Mouse (Mus musculus): ENCODE measurements around the gene Dok5. TPM values are rescaled to one million over a fixed set of nuclear protein-coding genes. Genes with fewer than 3 reads are reported as not detected.

Gene Dok5
- total and polyA plus RNA-seq, 3 experiments = not detected

GRCm38 (mm10) chr2:170887984-170888383 lies 156.4 kb downstream of the Dok5 start:
- H3K9me3 ChIP-seq (replicated peaks; ENCODE audit: insufficient read depth, low read length) = no peaks in the 10 kb centered on the region
- no peak for DNase-seq (ENCODE audit: low read depth, low spot score)
- TF ChIP-seq HCFC1 (IDR thresholded peaks at IDR 0.05; ENCODE audit: low read depth, low read length) = no peak
- TF ChIP-seq ZNF384 (IDR thresholded peaks at IDR 0.05; ENCODE audit: low read depth, low read length) = no peak
- TF ChIP-seq RAD21 (IDR thresholded peaks at IDR 0.05; ENCODE audit: low read depth, low read length) = no peak
- TF ChIP-seq CHD2 (IDR thresholded peaks at IDR 0.05; ENCODE audit: low read length) = no peak
- TF ChIP-seq TBP (IDR thresholded peaks at IDR 0.05; ENCODE audit: low read depth, low read length) = no peak
- no peak for TF ChIP-seq BHLHE40 (IDR thresholded peaks at IDR 0.05; ENCODE audit: borderline replicate concordance, low read depth, low read length)
- TF ChIP-seq MXI1 (IDR thresholded peaks at IDR 0.05; ENCODE audit: low read depth, low read length) = no peak
- TF ChIP-seq JUND (IDR thresholded peaks at IDR 0.05; ENCODE audit: low read depth, low read length) = no peak
- no peak for TF ChIP-seq USF2 (IDR thresholded peaks at IDR 0.05; ENCODE audit: borderline replicate concordance in 1 of 2, insufficient read depth in 1 of 2, low read depth in 1 of 2, low read length in 2 of 2)
- TF ChIP-seq ELF1 (IDR thresholded peaks at IDR 0.05; ENCODE audit: low read depth, low read length) = no peak
- TF ChIP-seq USF1 (IDR thresholded peaks at IDR 0.05; ENCODE audit: low read depth, low read length) = no peak
- TF ChIP-seq CHD1 (IDR thresholded peaks at IDR 0.05; ENCODE audit: low read depth, low read length) = no peak
- TF ChIP-seq KAT2A (conservative IDR thresholded peaks at IDR 0.05; ENCODE audit: low read depth, low read length) = no peak
- no peak for TF ChIP-seq MAX (IDR thresholded peaks at IDR 0.05; ENCODE audit: low read length)
- TF ChIP-seq GATA1 (IDR thresholded peaks at IDR 0.05; ENCODE audit: low read depth, low read length) = no peak
- no peak for TF ChIP-seq ZMIZ1 (IDR thresholded peaks at IDR 0.05; ENCODE audit: low read depth, low read length)
- no peak for TF ChIP-seq ZC3H11A (IDR thresholded peaks at IDR 0.05; ENCODE audit: low read depth, low read length)
- no peak for TF ChIP-seq GABPA (IDR thresholded peaks at IDR 0.05; ENCODE audit: low read depth, low read length)
- no peak for TF ChIP-seq MEF2A (IDR thresholded peaks at IDR 0.05; ENCODE audit: extremely low read depth, insufficient replicate concordance, low read depth, low read length, poor library complexity, severe bottlenecking)
- TF ChIP-seq POLR2A (IDR thresholded peaks at IDR 0.05; ENCODE audit: control insufficient read depth in 1 of 2, insufficient read depth in 1 of 2, low read depth in 1 of 2, low read length in 2 of 2, poor library complexity in 1 of 2) = no peak

GRCm38 (mm10) chr2:170895096-170895495 lies 163.5 kb downstream of the Dok5 start:
- Histone ChIP-seq H3K79me2 (ENCODE audit: control insufficient read depth, insufficient read depth, low read length, poor library complexity) (no peaks in the 10 kb centered on the region), H3K27me3 (ENCODE audit: control insufficient read depth in 1 of 2, insufficient read depth in 2 of 2, low read length in 2 of 2) (no peaks in the 10 kb centered on the region), H3K4me3 (ENCODE audit: control insufficient read depth in 1 of 2, insufficient read depth in 1 of 2, low read depth in 2 of 2, low read length in 2 of 2) (no peak overlapping the region), H3K9ac (ENCODE audit: control insufficient read depth, low read depth, low read length, poor library complexity, severe bottlenecking) (no peak overlapping the region), H3K36me3 (ENCODE audit: control insufficient read depth in 1 of 2, insufficient read depth in 2 of 2, low read length in 2 of 2) (no peaks in the 10 kb centered on the region), H3K27ac (ENCODE audit: control insufficient read depth, low read depth, low read length) (no peak overlapping the region), H3K4me1 (ENCODE audit: control insufficient read depth in 1 of 2, insufficient read depth in 2 of 2, low read length in 2 of 2) (no peaks in the 10 kb centered on the region), H3K9me3 (replicated peaks; ENCODE audit: insufficient read depth, low read length) (no peaks in the 10 kb centered on the region)
- DNase-seq (ENCODE audit: low read depth, low spot score) = no peak
- TF ChIP-seq SMC3 (IDR thresholded peaks at IDR 0.05; ENCODE audit: low read depth, low read length) (no peak), RAD21 (IDR thresholded peaks at IDR 0.05; ENCODE audit: low read depth, low read length) (no peak), POLR2AphosphoS5 (IDR thresholded peaks at IDR 0.05; ENCODE audit: borderline replicate concordance, low read depth, low read length) (no peak), CHD2 (IDR thresholded peaks at IDR 0.05; ENCODE audit: low read length) (no peak), TCF12 (IDR thresholded peaks at IDR 0.05; ENCODE audit: low read depth, low read length) (no peak), JUND (IDR thresholded peaks at IDR 0.05; ENCODE audit: low read depth, low read length) (no peak), EP300 (IDR thresholded peaks at IDR 0.05; ENCODE audit: low read depth in 1 of 2, low read length in 2 of 2) (no peak), POLR2AphosphoS2 (IDR thresholded peaks at IDR 0.05; ENCODE audit: low read length) (no peak), TAL1 (IDR thresholded peaks at IDR 0.05; ENCODE audit: low read length) (no peak), GABPA (IDR thresholded peaks at IDR 0.05; ENCODE audit: low read depth, low read length) (no peak), SIN3A (IDR thresholded peaks at IDR 0.05; ENCODE audit: low read length) (no peak), USF1 (IDR thresholded peaks at IDR 0.05; ENCODE audit: low read depth, low read length) (no peak)

More at GRCm38 (mm10) chr2:170887984-170888383, 156.4 kb downstream of the Dok5 start:
- Histone ChIP-seq H3K4me3 (ENCODE audit: control insufficient read depth in 1 of 2, insufficient read depth in 1 of 2, low read depth in 2 of 2, low read length in 2 of 2) (no peak overlapping the region), H3K27ac (ENCODE audit: control insufficient read depth, low read depth, low read length) (no peak overlapping the region), H3K4me1 (ENCODE audit: control insufficient read depth in 1 of 2, insufficient read depth in 2 of 2, low read length in 2 of 2) (no peaks in the 10 kb centered on the region), H3K27me3 (ENCODE audit: control insufficient read depth in 1 of 2, insufficient read depth in 2 of 2, low read length in 2 of 2) (no peaks in the 10 kb centered on the region), H3K79me2 (ENCODE audit: control insufficient read depth, insufficient read depth, low read length, poor library complexity) (no peaks in the 10 kb centered on the region), H3K36me3 (ENCODE audit: control insufficient read depth in 1 of 2, insufficient read depth in 2 of 2, low read length in 2 of 2) (no peaks in the 10 kb centered on the region), H3K9ac (ENCODE audit: control insufficient read depth, low read depth, low read length, poor library complexity, severe bottlenecking) (no peak overlapping the region)
